Mouse (Mus musculus) CD4-positive helper T cell, adult 2 months (primary cell): ENCODE data around the gene B4galt3.
"Not testable (repeated sequence)": the region's sequence is repeated elsewhere in the genome, so short reads cannot be mapped to it uniquely, and the experiment has no call there.

Source experiments
- DNase-seq: peaks from one replicate; pipeline ENCODE4 v3.0.0-alpha.2; 2012; ENCODE audit warnings: low read depth, missing footprints, low spot score

The B4galt3 gene

DNA sequence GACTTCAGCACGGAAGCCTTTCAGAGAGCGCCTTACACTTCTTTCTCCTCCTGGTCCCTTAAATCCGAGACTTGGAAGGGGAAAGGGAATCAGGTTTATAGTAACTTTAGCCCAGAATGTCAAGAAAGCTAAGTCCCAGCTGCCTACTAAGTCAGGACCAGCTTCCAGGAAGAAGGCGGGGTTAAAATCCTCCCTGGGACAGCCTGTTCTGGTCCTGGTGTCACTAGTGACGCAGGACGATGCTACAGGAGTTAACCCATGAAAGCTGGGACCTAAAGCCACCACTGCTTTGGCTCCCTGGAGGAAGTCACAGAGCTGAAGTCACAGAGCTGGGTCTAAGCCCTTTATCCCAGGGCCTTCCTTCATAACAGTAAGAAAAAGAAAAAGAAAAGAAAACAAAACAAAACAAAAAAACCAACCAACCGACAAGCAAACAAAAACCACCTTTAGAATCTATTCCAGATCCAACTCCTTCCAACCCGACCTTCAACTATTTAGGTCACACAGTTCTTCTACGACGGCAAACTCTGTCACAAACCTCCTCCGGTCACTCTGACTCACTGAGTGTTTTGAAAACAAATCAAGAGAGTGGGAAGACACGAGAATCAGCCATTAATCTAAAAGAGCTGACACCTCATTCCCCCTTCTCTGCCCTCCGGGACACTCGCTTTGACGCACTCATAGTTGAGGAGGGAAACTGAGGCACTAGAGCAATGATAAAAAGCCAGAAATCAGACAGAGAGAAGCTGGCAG is 30.0 kb upstream of the B4galt3 start:
- no peak for DNase-seq

GRCm38 (mm10) chr1:171240911-171241310 is 29.2 kb upstream of the B4galt3 start:
- DNase-seq: no peak

DNA sequence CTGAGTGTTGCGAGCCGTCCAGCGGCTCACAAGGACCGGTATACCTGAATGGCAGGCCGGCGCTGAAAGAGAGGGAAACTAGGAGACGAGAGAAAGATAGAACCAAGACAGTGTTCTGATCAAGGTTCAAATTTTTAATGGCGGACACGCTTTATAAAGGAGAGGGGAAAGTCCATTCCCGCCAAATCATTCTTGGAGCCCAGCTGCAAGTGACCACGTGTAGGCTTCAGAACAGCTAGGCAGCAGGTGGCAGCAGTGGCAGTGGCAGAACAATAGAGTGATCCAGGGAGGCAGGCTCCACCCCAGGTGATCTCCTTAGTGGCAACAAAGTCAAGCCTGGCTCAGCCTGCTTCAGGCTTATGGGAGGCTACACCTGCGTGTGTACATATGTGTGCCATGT is 28.2 kb upstream of the B4galt3 start:
- not testable (repeated sequence) for DNase-seq

- DNase-seq: no peak
Observed at GRCm38 (mm10) chr1:171245353-171245752, 24.8 kb upstream of the B4galt3 start.

DNA sequence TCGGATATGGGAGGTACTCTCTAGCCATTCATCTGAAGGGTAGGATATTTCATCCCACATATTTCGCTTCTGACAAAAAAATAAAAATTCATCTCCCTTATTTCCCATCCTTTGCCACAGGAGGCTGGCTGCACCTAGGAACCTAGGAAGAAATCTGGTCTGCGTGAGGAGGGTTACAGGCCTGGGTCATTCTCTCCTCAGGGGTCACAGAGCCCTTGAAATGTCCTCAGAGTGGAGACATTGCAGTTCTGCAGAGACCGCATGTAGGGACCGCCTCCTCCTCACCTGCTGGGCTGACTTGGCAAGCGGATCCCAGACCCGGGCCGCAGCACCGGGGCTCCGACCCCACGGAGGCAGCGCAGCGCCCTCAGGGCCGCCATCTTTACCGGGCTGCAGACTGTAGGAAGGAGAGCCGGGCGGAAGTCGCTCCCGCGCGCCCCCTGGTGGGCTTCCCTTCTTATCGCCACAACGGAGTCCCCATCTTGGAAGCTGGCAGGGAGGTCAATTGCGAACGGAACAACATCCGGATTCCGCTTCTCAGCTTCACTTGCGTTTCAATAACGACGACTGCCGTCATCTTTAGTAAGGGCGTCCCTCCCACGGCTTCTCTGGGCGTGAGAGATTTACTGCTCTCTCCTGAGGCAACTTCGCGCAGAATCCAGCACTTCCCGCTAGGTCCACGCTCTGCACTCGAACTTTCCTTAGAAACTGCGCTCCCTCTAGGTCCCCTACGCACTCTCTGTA is 23.2 kb upstream of the B4galt3 start:
- peak; percentile 98 for DNase-seq

DNA sequence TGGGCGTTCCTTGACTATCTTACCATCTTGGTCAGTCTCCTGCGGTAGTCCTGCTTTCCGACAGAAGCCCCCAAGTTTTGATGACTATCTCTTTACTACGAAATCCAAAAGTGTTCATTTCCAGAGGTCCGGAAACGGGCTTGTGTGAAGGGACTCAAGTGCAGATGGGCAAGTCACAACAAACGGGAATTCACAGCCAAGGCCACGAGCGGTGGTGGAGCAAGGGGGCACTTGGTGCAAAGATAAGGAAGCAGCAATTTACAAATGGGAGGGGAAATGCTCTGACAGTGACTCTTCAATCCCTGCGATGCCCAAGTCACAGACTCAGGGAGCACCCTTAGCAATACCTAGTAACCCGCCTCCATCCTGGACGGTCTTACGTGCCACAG is 22.7 kb upstream of the B4galt3 start:
- no peak for DNase-seq

GRCm38 (mm10) chr1:171247916-171248315 is 22.2 kb upstream of the B4galt3 start:
- DNase-seq: no peak

DNA sequence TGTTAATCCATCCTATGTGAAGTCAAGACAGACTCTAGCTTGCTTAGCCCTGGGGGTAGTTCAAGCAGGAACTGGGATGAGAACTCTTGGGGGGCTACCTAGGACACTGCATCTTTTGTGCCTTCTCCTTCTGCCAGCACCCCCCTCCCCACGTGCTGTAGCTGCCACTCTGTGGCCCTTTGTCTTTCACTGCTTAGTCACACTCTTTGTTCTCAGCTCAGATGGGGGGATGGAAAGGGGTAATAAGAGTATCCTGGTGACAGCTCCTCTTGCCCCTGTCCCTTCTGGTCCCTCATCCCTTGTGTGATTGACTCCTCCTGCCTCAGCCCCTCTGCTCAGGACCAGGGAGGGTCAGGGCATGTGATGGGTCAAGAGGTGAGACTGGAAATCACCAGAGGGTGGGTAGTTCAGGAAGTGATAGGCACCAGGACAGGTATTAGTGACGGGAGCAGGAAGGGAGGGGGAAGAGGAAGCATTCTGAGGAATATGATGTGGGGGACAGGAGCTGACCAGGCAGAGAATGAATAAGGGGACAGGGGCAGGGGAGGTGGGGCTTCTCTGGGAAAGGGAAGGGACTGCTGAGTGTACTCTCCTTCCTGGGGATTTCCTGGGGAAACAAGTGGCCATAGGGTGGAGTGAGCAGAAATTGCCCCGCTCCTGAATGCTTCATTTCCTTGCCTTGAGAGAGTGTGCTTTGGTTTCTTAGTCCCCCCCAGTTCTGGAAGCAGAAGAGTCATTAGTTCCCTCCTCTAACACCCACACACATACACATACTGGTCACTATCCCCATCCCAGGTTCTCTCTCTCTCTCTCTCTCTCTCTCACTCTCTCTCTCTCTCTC is 21.5 kb upstream of the B4galt3 start:
- DNase-seq: no peak

DNA sequence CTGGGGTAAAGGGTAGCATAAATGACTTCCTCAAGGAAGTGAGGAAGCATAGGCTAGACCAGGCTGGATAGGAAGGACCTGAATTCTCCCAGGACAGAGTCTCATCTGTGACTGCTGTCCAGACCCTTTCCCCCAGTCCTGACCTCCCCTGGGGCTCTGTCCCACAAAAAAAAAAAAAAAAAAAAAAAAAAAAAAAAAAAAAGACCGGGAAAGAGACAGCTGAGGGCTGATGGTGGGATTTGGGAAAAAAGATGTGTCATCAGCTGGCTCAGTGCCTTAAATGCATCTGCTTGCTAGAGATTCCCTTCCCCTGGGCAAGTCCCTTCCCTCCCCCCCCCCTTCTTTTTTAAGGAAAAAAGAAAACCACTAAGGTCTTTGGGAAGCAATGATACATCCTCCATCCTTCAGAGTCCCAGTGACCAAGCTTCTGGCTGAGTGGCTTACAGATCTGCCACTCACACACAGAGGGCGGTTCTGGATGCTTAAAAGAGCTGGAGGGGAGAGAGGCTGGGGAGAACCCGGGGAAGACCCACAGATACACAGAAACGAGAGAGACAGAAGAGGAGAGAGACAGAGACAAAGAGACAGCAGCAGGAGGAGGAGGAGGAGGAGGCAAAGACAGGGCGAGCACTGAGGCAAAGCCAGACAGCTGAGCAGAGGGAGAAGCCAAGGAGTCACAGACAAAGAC is 20.1 kb upstream of the B4galt3 start, which contains the start of gene Adamts4:
Adamts4 (plus strand) TSS at position 509 of the 688 bp plus-strand sequence.
- DNase-seq: no peak

DNA sequence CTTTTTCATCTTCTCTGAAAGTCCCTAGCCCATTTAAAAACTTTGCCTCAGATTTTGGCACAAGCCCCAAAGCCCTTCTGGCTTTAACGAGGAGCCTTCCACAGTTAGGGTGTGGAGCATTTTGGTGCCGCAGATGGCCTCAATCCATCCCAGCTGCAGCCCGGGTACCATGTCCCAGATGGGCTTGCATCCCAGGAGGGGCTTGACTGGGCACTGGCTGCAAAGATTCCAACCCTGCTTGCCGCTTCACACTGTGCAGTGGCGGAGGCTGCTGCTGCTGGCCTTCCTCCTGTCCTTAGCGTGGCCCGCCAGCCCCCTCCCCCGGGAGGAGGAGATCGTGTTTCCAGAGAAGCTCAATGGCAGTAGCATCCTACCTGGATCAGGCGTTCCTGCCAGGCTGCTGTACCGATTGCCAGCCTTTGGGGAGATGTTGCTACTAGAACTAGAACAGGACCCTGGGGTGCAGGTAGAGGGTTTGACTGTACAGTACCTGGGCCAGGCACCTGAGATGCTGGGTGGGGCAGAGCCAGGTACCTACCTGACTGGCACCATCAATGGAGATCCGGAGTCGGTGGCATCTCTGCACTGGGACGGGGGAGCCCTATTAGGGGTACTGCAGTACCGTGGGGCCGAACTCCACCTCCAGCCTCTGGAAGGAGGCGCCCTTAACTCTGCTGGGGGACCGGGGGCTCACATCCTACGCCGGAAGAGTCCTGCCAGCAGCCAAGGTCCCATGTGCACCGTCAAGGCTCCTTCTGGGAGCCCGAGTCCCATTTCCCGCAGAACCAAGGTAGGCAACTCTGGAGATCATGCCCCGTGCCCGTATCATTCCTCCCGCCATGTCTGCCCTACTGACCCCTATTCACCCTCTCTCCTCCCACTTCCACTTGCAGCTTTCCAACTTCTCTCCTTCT is 19.2 kb upstream of the B4galt3 start, which contains the start of gene Ndufs2:
Ndufs2 (minus strand) TSS at position 709 of the 914 bp plus-strand sequence.
- no peak for DNase-seq

GRCm38 (mm10) chr1:171251594-171252324 is 18.4 kb upstream of the B4galt3 start:
- no peak for DNase-seq

- DNase-seq: no peak
Observed at GRCm38 (mm10) chr1:171252415-171252814, 17.7 kb upstream of the B4galt3 start.

GRCm38 (mm10) chr1:171256095-171256818 is 13.9 kb upstream of the B4galt3 start:
- DNase-seq: no peak

- peak; percentile 64 for DNase-seq
Observed at GRCm38 (mm10) chr1:171256937-171257548, 13.1 kb upstream of the B4galt3 start.

- no peak for DNase-seq
Observed at GRCm38 (mm10) chr1:171257781-171258180, 12.3 kb upstream of the B4galt3 start.

- DNase-seq: no peak
Observed at GRCm38 (mm10) chr1:171258921-171259320, 11.2 kb upstream of the B4galt3 start.

- no peak for DNase-seq
Observed at GRCm38 (mm10) chr1:171260316-171260715, 9.8 kb upstream of the B4galt3 start.

DNA sequence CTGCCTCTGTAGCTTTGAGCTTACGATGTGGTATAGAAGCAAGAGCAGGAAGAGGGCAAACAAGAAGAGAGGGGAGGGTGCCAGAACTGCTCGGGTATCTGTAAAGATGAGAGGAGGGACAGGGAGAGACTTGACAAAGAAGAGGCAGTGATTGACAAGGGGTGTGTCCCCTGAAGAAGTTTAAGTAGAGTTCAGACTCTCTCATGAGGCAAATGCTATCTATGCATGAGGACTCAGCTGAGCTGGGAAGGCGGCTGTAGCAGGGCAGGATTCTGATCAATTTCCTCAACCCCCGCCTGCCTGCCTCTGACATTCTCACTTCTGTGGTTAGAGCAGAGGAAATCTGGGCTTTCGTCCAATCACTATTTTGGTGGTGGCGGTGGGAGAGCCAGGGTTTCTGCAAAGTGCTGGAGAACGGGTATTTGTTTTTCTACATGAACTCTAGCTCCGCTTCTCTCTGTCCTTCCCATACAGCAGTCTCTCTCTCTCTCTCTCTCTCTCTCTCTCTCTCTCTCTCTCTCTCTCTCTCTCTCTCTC is 7.5 kb upstream of the B4galt3 start:
- peak; percentile 55 for DNase-seq
